Mouse (Mus musculus) c-Kit-negative CD71-positive TER-119-positive erythroid progenitor cells, embryonic 14.5 days (primary cell): ENCODE measurements around the gene Nisch.

Source experiments
- DNase-seq: peaks from one replicate; pipeline ENCODE4 v3.0.0-alpha.2; 2013; ENCODE audit warnings: low read depth, low spot score

The Nisch gene

DNA sequence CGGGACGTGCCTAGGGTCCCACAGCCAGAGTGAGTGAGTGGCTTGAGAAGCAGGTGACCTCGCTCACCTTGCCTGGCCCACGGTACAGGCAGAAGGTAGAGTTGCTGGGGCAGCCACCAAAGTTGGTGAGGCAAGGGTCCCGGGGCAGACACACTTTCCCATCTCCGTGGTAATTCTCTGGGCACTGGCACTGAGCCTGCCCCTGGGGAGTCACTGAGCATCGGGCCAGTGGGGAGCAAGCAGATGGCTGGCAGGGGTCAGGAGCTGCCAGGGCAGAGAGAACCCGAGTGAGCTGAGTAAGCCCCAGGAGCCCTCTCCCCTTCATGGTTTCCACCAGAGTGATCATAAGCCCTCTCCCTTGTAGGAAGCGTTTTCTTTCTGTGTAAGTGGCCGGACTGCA is 55.1 kb downstream of the Nisch start:
- DNase-seq = no peak

- DNase-seq = no peak
These were observed 55.6 kb downstream of the Nisch start for GRCm38 (mm10) chr14:31161191-31161590.

GRCm38 (mm10) chr14:31160196-31161150 is 56.3 kb downstream of the Nisch start:
- no peak for DNase-seq

DNA sequence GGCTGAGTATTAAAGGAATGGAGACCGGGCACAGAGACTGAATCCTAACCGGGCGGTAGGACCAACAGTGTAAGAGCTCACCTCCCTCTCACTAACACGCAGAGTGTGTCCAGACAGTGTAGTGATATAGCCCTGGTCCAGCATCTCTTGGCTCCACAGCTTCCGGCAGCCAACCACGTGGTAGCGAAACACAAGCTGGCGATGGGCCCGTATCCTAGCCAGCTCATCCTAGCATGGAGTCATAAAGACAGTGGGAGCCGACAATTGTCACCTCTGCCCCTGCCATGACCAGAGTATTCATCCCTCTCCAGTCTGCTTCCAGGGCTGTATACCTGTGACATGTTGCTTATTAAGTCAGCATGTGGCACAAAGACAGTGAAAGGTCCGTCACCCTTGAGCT is 71.1 kb downstream of the Nisch start:
- no peak for DNase-seq

- no peak for DNase-seq
These were observed 75.7 kb downstream of the Nisch start for GRCm38 (mm10) chr14:31141011-31141410.

- DNase-seq = no peak
These were observed 76.6 kb downstream of the Nisch start for GRCm38 (mm10) chr14:31140141-31140540.

GRCm38 (mm10) chr14:31139666-31140065 is 77.1 kb downstream of the Nisch start:
- DNase-seq = no peak

DNA sequence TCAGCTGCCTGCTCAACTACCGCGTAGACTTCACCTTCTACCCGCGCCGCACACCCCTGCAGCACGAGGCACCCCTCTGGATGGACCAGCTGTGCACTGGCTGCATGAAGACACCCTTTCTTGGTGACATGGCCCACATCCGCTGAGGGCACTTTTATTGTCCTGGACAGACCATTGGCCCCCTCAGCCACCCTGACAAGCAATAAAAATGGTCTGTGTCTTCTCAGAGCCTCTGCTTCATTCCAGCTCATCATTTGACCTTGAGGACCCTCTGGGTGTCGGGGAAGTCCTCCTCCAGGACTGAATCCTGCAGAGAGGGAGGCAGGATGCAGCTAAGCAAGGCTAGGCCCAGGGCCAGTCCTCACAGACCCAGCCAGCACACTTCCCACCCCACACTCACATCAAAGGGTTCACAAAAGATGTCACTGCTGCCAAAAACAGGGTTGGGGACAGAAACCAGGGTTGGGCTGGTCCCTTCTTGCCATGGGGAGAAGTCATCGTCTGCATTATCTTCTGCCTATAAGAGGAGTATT is 77.8 kb downstream of the Nisch start:
- DNase-seq = no peak

DNA sequence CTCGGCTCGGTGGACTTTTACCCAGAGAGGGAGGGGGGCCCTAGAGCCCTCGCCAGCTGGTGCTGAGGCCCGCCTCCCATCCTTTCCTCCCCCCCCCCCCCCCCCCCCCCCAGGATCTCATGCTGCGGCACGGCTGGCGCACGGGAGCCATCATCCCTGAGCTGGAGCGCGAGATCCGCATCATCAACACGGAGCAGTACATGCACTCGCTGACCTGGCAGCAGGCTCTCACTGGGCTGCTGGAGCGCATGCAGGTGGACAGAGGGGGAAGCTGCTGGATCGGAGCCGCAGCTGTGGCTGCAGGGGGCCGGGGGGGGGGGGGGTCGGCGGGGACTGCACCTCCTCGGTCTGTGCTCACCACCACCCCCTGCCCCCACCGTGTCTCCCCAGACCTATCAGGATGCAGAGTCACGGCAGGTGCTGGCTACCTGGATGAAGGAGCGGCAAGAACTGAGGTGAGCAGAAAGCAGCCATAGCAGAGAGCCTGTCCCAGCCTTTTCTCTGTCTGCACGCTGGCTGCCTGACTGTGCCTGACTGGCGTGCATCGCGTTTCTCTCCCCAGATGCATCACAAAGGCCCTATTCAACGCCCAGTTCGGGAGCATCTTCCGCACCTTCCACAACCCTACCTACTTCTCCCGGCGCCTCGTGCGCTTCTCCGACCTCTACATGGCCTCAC is 78.4 kb downstream of the Nisch start:
- DNase-seq = no peak

GRCm38 (mm10) chr14:31137791-31138190 is 79.0 kb downstream of the Nisch start:
- DNase-seq = no peak

GRCm38 (mm10) chr14:31137281-31137595 is 79.5 kb downstream of the Nisch start:
- DNase-seq = no peak

- DNase-seq = no peak
These were observed 80.1 kb downstream of the Nisch start for GRCm38 (mm10) chr14:31136411-31137280.

DNA sequence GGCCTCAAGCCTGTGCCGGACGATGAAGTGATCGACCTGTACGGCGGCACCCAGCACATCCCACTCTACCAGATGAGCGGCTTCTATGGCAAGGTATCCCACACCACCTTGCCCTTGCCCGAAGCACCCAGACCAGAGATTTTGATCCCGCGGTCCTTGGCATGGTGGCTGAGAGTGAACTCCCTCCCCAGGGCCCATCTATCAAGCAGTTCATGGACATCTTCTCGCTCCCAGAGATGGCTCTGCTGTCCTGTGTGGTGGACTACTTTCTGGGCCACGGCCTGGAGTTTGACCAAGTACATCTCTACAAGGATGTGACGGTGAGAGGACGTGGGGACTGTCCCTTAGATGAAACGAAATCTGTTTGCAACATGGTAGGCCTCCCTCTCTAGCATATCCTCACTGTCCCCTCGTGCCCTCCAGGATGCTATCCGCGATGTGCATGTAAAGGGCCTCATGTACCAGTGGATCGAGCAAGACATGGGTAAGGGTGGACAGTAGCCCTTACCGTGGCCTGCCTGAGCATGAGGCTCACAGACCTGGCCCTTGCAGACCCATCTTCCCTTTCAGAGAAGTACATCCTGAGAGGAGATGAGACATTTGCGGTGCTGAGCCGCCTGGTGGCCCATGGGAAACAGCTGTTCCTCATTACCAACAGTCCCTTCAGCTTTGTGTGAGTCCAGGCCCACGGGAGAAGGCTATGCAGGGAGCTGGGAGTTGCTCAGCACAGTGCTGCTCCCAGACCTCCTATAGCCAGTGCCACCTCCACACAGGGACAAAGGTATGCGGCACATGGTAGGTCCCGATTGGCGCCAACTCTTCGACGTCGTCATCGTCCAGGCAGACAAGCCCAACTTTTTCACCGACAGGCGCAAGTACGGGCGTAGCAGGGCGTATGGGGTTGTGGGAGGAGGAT is 81.0 kb downstream of the Nisch start:
- DNase-seq = no peak

- DNase-seq = no peak
These were observed 82.4 kb downstream of the Nisch start for GRCm38 (mm10) chr14:31134015-31135000.

GRCm38 (mm10) chr14:31133023-31133665 is 83.6 kb downstream of the Nisch start:
- no peak for DNase-seq

- no peak for DNase-seq
These were observed 84.2 kb downstream of the Nisch start for GRCm38 (mm10) chr14:31132491-31132975.

- no peak for DNase-seq
These were observed 84.7 kb downstream of the Nisch start for GRCm38 (mm10) chr14:31132031-31132430.

GRCm38 (mm10) chr14:31131272-31131821 is 85.4 kb downstream of the Nisch start:
- no peak for DNase-seq
